Mouse (Mus musculus): ENCODE data around the gene Chd5.

Chd5 gene

GRCm38 (mm10) chr4:152434836-152435235 is 96.4 kb downstream of the Chd5 start:
- WGBS, result 1% methylated on average over 9 of the region's 9 CpGs

GRCm38 (mm10) chr4:152435255-152435654 is 96.8 kb downstream of the Chd5 start:
- WGBS, result 15% methylated on average over 10 of the region's 10 CpGs
